Mouse (Mus musculus) Muller cell, postnatal 12 days (primary cell): ENCODE measurements around the gene Mgat5b.

Experiments
- DNase-seq: peaks from one replicate; pipeline ENCODE4 v3.0.0-alpha.2; 2015; ENCODE audit errors: inconsistent ontology term

The Mgat5b gene

DNA sequence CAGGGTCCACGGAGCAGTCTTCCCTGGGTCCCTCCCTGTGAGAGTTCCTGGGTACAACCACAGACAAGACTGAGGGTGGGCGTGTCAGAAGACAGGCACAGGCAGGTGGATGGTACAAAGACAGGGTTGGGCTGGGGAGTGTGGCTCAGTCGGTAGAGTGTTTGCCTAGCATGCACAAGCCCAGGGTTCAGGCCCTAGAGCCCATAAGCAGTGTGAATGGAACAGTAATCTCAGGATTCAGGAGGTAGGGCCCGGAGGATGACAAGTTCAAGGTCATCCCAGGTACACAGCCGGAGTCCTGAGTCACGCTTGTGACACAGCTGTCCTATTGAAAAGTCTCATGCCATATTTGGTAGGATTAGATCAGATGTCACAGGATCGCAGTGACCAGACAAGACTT, 55.7 kb downstream of the Mgat5b start:
- no peak for DNase-seq

DNA sequence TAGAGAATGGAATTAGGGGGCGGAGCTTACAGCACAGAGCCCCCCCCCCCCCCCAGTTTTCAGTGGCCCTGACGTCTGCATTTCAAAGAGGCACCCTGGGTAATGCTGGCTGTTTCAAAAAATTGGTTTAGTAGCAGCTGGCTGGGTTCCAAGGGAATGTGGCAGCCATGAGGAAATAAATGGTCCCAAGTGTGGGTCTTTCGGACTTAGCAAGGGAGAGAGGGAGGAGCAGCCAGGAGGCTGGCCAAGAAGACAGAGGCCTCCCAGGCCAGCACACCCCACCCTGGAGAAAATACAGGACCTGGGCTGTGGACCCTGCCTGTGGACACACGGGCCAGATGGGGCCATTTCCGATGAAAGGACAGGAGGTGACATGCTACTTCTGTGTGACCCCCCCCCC, 61.6 kb downstream of the Mgat5b start:
- DNase-seq = no peak

DNA sequence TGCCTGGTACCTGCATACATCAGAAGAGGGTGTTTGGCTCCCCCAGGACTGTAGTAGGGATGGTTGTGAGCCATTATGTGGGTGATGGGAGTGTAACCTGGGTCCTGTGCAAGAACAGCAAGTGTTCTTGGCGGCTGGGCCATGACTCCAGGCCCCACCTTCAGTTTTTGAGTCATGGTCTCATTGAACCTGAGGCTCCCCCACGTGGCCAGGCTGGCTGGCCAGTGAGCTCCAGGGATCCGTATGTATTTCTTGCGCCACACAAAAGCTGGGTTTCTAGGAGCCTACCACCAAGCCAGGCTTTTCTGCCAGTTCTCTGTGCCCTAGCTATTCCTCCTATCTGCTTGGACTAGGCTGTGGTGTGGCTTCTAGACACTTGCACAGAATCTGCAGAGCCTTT, 63.9 kb downstream of the Mgat5b start:
- no peak for DNase-seq

DNA sequence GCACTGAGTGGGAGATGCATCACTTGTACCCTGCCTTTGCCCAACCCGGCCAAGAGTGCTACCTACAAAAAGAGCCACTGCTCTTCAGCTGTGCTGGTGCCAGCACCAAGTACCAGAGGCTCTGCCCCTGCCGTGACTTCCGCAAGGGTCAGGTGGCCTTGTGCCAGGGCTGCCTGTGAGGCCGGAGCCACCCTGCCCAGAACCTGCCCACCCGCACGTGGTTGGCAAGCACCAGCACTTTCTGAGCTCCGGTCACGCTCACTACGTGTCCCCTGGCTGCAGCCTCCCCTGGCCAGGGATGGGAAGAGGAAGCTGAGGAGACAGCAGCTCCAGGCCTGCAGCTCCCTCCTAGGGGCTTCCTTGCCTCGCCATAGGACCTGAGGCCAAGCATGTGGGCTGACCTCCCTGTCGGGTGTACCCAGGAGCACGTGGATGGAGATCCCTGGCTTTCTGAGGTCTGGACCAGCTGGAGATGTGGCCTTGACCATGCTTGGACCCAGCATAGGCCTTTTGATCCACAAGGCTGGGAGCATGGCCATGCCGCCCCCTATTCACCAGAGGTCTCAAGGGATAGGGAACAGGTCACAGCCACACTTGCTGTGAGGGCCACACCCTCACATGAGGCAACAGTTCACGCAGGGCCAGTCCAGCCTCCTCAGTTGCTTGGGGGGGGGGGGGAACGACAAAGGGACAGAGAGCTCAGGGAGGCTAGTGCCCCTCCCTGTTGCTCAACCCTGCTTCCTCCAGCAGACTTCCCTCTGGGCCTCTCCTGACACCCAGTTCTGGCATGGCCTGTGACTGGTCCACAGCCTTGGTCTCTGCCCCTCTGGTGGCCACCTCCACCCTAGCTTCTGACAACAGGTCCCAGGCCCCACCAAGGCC, 67.1 kb downstream of the Mgat5b start:
- no peak for DNase-seq

DNA sequence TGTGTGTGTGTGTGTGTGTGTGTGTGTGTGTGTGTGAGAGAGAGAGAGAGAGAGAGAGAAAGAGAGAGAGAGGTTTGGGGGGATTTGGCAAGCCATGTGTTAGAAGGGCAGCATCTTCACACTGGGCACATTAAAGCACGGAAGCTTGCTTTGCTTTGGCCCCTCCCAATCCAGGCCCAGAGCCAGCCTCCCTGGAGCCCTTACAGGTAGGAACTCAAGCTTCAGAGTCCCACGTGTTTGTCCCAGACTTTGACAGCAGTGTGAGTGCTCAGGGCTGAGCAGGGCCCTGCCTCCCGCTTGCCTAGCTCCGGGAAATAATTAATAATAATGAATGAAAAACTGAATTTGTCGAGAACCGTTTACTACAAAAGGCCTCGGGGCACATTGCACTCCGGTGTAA, 69.5 kb downstream of the Mgat5b start:
- no peak for DNase-seq

DNA sequence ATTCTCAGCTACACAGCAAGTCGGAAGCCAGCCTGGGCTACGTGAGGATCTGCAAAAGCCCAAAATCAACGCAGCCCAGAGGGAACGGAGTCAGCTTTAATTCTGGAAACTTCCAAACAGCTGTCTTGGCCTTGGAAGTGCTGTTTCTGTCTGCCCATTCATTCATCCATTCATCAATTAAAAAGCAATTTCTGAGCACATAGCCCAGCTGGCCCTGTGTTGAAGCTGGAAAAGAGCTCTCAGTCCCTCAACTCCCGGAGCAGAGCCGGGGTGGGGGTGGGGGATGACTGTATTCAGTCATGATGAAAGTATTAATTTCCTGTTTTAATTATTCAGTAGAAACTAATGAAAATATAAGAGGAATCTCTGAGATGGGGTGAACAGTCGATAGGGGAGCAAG, 71.6 kb downstream of the Mgat5b start:
- DNase-seq = no peak

DNA sequence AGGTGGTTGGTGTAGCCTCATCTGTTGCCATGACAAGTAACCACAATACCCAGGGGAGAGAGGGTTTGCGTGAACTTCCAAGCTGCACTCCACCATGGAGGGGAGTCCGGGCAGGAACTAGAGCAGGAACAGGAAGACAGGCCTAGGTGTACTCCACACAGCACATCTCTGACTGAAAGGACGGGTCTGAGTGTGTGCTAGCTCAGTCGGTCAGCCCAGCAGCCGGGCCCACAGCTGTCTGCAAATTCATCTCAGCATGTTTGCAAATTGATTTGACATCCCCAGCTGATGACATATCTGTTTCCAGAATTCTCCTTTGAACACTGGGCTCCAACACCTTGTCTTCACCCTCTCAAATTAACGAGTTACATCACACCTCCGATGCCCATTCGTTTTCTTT, 72.7 kb downstream of the Mgat5b start:
- no peak for DNase-seq

DNA sequence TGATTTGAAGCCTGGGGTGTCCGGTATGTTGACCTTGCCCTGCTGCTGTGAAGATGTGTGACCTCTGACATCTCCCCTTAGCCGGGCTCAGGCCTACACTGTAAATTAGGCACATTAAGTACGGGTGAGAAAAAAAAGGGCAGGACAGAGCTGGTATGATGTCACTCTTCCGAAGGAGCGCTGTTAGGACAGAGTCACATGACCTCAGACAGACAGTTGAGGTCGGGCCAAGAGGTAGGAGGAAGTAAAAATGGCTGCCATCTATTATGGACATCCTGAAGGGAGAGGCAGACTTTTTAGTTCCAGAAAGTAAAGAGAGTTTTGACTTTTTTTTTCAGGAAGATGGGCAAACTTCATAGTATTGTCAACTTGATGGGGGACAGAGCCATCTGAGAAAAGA, 73.3 kb downstream of the Mgat5b start:
- DNase-seq = no peak

DNA sequence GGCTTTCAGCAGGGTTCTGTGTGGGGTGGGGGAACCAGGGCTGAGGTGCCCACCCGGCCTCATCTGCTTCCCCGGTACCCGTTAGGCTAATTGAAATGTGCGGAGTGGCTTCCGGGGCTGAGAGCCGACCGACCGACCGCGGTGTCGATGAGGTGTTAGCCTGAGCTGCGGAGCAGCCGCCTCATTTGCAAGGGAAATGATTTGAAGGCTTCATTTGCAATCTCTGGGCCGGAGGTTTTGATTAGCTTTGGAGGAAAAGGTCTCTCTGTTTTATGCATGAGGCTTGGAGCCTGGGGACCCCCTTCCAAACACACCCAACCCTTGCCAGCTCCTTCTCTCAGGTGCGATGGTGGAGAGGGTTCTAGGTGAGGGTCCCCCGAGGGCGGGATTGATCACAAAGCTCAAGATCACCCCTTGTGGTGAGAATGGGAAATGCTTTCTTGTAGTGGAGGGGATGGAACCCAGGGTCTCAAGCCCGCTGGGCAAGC, 75.5 kb downstream of the Mgat5b start:
- no peak for DNase-seq

DNA sequence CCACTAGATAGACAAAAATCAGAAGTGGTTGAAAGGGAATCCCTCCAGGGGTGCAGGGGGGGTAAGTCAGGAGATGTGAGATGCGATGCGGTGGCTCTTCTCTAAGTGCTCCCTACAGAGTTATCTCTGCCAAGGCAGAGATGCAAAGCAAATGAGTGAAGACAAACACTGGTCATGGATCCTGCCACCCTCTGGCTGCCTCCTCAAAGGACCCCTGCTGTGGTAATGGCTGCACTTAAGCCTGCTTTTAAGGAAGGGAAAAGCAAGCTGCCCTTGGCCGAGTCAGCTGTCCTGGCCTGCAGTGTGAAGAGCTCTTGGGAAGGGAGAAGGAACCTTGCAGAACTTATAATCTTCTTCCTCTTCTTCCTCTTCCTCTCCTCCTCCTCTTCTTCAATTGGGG, 78.3 kb downstream of the Mgat5b start:
- no peak for DNase-seq

DNA sequence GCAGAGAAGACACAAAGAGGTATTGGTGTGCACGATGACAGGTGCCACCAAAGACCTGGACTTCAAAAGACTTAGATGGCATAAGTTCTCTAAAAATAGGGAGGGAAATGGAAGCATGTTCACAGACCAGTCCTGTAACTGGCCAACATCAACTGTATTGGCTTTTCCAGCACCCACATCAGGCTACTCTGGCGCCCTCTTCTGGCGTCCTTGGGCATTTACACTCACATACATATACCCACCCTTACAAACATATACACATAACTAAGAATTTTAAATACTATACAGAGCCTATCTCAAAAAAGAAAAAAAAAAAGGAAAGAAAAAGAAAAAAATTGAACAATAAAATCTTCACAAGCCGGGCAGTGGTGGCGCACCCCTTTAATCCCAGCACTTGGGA, 80.3 kb downstream of the Mgat5b start:
- DNase-seq = no peak

DNA sequence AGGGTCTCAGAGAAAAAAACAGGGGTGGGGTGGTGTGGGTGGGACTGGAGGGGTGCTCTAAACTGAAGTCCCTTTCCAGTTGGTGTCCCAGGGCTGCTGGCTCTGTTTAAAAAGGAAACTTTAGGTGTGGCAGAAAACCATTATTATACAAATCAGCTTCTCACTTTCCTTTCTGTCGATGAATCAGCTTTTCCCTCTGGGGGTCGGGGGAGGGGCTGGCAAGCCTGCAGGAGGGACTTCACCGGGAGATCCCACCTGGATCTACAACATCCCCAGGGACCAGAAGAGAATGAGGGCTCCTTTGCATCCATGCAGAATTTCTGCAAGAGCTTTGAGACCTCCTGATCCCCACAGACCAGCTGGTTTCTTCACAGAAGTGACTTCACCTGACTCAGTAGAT, 81.6 kb downstream of the Mgat5b start:
- no peak for DNase-seq

DNA sequence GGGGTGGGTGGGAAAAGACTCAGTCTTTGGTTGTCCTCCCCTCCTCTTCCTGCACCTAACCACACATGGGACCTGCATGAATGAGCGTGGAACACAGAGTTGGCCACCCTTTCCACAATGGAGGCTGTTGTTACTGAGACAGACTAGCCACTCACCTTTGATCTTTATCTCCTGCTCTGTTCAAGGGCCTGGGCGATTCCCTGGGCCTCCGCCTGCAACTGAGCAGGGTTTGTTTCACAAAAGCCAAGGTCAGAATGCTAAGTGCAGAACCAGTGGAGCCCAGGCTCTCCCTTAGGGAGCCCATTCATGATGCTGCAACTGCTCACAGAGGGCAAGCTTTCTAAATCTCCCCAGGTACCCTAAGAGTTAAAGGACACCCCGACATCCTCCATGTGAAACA, 83.1 kb downstream of the Mgat5b start:
- no peak for DNase-seq

DNA sequence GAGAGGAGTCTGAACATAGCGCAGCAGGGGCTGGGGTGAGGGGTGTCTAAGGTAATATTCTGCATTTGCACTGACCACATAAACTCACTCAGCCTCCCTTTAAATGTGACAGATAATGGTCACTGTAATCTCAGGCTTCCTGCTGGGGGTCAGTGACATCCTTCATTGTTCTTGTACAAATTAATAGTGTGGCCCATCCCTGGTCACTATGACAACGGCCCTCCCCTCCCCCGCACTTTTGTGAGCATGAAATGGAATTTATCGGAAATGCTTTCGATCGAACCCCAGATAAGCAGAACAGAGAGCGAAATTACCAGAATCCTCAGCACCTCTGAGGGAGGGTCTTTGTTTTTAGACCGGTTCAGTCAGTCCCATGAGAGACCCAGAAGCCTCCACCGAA, 84.8 kb downstream of the Mgat5b start:
- peak; percentile 55 for DNase-seq

DNA sequence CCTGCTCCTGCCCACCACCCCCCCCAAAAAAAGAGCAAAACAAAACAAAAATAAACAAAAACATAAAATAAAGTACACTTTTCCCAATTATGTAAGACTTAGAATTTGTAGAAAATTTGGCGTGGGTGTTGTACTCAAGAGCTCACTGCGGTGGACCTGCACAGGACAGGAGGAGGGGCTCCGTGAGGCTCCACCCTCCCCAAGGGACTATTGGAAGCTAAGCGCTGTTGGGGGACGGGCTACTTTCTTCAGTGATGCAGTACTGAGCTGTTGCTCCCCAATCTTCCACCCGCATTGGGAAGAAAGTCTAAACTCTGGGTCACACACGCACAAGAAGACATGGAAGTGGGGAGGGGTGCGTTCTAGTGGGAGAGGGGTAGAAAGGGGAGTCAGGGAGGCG, 85.6 kb downstream of the Mgat5b start:
- peak; percentile 46 for DNase-seq

DNA sequence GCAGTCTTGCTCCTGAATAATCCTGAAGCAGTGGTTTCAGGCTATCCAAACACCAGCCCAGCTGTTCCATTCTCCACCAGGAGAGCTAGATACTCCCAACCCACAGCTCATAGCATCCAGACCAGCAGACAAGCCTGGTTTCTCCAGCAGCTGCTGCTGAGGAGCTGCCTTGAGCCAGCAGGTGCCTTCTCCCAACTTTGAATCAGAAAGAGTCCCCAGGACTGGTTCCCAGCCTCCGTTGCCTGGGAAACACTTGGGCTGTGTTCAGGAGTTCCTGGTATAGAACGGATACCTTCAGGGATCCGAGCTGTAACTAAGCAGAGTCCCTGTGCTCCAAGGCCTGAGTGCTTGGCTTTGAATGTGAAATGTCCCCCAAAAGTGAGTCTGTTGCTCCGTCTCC, 98.8 kb downstream of the Mgat5b start:
- DNase-seq = no peak

DNA sequence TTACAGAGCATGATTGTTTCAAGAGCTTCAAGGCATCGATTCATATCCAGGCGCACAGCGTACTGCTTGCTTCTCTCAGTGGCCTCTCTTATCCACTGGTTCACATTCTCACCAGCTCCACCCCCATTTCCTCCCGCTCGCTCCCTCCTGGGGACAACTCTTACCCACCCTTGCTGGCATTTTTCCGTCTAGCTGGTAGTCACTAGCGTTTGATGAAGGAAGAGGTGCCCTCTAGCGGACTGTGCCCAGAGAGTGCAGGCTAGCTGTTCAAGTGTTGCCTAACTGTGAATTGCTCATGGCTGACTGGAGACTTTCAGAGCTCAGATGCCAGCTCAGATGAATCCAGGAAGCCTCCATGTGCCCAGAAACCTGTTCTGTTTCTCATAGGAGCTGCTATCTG, 99.7 kb downstream of the Mgat5b start:
- peak; percentile 86 for DNase-seq

DNA sequence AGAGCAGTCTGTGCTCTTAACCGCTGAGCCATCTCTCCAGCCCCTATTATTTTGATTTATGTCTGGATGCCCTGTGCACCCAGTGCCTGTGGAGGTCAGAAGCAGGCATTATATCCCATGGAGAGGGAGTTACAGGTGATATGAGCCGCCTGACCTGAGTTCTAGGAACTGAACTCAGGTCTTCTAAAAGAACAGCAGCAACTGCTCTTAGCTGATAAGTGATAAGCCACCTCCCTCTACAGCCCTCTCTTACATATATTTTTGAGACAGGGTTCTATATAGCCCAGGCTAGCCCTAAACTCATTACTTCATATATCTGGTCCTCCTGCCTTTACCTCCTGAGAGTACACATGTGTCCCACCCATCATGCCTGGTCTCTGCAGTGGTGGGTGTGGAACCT, 102.4 kb downstream of the Mgat5b start:
- no peak for DNase-seq

DNA sequence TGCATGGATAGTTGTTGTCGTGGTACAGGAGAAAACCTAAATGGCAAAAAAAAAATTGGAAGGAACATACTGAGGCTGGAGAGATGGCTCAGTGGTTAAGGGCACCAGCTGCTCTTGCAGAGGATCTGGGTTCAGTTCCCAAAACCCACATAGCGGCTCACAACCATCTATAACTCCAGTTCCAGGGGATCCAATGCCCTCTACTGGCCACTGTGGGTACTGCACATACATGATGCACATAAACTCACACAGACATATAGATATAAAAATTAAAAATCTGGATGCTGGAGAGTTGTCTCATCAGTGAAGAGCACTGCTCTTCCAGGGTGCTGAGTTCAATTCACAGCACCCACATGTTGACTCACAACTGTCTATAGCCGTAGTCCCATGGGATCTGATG, 104.9 kb downstream of the Mgat5b start:
- no peak for DNase-seq

DNA sequence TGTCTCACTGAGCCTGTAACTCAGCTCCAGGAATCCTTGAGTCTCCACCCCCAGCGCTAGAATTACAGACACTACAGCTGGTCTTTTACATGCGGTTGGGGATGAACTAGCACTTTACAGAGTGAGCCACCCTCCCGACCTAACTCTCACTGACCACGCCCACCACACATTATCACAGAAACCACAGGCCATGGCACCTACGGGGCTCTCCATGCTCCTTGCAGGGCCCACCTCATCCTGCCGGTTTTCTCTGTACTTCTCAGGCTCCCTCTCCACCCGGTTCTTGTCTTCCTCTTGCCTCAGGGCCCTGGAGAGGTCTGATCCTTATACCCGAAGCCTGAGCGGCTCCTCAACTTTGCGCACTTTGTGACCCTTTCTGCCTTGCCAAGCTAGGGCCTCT, 109.0 kb downstream of the Mgat5b start:
- no peak for DNase-seq

DNA sequence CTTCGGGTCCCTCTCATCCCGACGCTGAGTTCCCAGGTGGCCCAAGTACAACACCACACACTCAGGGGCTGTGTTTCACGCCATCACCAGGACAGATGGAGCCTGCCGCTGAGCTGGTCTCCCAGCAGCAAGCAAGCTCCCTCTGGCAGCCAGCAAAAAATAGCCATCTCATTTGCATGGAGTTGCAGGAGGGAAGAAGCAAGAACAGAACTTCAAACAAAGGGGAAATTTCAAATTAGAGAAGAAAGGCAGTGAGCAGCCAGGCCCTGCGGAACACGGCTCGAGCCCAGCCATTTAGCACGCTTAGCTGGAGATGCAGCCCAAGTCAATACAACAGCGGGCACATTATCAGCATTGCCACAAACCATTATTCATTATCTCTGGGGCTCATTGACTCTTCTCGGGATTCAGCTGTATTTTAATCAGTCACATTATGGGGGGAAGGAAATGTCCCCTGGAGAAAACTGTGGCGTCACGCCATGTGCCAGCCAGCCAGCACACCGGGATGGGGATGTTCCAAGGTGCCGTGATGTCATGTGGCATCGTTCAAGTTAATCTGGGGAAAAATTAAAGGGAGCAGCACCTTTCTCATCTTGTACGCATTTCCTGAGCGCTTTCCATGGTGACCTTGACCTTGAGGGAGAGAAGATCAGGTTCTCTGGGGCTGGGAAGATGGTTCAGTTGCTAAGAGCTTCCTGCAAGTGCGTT, 110.4 kb downstream of the Mgat5b start:
- peak; percentile 29 for DNase-seq

DNA sequence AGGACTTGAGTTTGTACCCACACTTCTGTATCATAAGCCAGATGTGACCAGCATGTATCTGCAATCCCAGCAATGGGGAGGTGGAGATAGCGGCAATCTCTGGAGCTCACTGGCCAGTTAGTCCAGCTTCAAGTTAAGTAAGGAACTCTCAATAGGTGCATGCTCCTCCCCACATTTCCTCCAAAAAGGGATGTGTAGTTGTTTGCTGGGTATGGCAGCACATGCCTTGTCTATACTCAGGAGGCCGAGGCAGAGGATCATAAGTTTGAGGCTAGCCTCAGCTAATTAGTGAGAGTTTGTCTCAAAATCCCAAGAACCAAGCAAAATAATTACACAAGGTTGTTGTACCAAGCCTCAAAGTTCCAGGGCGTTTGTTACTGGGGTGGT, 110.9 kb downstream of the Mgat5b start:
- no peak for DNase-seq

DNA sequence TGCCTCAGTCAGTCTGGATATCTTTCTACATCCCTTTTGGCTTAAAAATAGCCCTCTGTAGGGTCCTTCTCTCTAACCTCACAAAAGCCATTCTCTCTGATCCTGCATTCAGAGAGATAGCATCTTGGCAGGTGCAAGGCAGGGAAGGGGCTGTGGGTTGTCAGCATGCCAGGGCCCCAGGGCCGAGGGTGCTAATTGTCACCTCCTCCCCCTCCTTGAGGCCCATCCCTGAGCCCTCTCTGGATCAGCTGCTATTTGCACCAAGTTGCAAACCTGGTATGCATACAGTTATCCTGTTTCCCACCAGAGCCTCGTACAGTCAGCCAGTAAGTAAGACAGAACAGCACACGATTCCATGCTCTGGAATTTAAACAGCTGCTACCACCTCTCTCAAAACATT, 111.4 kb downstream of the Mgat5b start:
- no peak for DNase-seq
